Mouse (Mus musculus) spleen, adult 12 weeks (tissue): ENCODE measurements around the gene Gm47995.
A peak's percentile ranks its signal among the peaks of the same experiment; 100 is the strongest.
"Not testable (repeated sequence)": the region's sequence is repeated elsewhere in the genome, so short reads cannot be mapped to it uniquely, and the experiment has no call there.

ENCODE experiments used
- DNase-seq: peaks from one replicate; pipeline ENCODE4 v3.0.0; 2022; ENCODE audit warnings: low spot score

Gene Gm47995

DNA sequence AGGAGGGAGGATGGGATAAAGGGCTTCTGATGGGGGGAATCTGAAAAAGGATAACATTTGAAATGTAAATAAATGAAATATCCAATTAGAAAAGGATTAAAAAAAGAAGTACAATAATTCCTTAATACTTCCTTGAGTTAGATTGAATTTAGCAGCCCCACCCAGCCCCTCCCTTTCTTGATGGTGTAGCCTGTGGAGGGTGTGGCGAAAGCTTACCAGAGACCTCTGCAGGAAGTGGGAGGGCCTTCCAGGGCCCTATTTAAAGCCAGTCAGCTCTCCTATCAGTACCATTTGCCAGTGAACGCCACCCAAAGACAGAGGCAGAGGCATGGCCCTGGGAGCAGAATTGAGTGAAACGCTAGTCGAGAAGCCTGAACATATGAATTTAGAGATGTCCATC, at the start of gene Gm47995:
Gene Gm47995 (plus strand): TSS at position 329 of the 400 bp plus-strand sequence.
- DNase-seq: not testable (repeated sequence)

DNA sequence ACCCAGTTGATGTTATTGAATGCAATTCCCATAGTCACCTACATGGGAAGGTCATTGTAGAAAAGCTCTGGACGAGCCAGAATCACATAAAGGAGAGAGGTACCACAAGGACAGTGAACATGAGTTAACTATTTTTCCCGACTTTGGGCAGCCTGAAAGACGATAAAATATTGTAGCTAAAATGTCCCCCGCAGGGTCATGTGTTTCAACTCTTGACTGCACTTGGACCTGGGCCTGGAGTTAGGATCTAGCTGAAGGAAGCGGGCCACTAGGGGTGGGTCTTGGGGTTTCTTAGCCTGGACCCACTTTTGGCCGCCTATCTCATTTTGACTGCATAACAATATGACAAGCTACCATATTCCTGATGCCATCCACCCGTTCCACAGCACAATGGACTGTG, 48.0 kb upstream of the Gm47995 start:
- DNase-seq: no peak

DNA sequence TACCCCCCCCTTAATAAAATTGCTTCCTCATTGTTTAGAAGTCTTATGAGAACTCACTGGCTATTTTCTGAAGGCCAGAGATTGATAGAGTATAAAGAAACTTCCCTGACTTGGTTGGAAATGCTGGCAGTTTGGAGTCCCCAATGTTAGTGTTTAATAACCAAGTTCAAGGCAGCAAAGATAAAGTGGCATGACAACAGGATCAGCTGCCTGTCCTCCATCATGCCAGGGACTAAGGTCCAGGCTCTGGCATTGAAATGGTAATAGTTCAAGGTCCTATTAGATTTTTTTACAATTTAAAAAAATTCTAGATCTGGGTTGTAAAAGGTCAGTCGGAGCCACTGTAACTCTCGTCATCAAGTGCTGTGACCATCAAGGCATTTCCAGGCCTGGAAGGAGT, 47.2 kb upstream of the Gm47995 start:
- no peak for DNase-seq

DNA sequence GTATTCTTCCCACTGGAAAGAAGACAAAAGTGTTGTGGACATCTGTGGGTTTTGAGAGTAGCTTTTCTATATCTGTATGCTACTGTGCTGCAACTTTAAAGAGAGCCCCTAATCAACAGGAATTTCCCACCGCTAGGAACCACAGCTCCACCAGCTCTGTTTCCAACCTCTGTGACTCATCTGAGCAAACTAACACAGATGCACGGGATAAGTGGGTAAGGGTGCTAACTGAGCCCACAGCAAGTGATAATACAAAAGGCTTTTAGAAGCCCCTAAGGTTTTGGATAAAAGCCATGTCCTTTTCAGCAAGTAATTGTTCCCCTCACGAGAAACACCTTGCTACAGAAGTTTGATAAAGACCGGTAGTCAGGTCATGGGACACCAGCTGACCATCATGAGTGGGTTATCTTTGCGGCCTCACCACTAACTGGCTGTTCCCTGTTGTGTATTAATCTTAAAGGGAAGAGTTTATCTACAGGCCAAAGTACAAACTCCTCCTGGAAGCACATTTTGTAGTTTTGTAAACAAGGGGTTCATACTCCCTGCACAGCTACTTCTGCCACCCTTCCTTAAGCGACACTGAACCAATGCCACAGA, 45.1 kb upstream of the Gm47995 start:
- no peak for DNase-seq

DNA sequence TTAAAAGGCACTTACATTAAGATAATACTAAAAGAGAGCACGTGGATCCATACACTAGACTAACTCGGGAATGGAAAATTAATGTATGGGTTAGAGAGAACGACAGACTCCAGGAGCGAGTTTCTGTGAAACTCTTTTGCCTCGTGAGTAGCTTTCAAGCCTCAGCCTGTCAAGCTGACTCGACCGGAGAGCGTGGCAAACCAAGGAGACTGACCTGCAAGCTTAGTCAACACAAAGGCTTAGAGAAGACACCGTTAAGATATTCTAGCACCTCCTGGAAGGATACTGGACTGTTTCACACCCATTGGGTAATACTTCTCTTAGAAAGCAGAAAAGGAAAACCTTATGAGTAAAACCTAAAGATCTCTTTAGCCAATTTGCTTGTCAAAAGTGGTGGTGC, 44.1 kb upstream of the Gm47995 start:
- DNase-seq: not testable (repeated sequence)

DNA sequence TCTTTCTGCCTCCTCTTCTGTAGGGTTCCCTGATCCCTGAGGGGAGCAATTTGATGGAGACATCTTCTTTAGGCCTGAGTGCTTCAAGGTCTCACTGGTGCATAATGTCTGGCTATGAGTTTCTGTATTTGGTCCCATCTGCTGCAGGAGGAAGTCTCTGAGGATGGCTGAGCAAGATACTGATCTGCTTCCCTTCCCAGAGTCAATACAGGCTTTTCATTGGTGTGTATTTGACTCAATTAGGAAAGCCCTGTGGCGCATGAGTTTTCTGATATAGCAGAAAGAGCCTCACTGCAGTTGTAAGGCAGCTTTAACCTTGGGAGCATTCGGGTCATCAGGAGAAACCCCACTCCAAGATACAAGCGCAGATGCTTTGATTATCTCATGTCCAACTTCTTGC, 42.1 kb upstream of the Gm47995 start:
- DNase-seq: no peak

DNA sequence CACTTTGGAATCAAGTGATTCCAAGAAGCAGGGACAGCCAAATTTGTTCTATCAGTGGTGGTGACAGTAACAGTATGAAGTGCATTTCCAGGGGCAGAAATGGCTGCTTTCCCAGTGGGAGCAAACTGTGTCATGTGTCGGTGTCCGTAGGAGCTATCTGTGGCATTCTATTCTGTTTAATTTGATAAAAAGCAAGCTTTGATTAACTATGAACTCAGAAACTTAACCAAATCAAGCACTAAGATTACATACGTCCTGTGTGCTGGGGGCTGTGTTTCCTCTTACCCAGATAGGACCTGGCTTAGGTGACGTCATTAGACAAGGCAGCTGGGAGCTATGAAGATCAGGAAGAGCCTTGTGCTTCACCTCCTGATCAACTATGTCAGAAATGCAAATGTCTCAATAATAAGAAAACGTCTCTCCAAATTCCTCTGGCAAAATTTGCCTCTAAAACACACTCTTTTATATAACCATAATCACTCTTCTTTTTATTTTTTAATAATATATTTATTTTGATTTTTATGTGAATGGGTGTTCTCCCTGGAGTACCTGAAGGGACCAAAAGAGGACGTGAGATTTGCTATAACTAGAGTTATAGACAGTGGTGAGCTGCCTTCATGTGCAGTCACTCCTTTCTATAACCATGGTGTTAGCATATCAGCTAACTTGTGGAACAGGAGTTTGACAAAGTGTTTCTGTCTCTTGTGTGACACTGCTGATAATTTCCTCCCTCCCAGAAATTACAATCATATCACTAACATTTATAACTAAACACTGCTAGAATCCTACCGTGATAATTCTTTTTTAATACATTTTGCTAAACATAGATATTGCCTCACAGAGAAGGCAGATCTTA, 41.2 kb upstream of the Gm47995 start:
- no peak for DNase-seq

DNA sequence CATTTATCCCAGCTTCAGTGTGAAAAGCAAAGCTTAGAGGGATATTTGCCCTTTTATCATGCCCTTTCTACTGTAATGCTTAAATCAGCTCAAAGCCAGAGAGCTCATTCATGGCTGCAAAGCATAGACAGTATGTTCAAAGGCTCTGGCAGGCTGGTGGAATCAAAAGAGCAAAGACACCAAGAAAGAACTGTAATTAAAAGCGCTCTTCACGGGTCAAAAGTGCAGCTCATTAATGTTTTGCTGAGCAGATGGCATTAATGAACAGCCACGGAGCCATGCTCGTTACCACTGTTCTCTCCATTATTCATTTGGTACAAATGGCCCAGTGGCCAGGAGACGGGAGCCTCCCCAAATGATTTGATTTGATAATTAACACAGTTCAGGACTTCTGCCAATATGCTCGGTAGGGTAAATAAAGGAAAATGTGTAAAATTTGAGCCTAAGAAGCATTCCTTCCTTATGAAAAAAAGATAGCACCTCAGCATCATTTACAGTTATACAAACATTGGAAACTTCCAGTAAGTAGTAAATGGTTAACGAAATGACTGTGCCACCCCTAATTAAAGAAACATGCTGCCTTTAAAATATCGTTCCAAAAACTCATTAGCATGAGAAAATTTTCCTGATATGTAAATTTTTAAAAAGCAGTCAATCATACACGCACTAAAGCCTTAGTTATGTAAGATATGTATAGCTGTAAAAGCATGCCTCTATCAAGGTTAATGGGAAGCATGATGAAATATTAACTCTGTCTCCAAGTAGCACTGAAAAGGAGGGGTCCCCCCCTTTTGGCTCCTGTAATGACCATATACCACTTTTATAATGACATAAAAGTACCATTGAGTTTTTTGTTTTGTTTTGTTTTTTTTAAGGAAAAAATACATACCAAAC, 40.0 kb upstream of the Gm47995 start:
- DNase-seq: no peak

DNA sequence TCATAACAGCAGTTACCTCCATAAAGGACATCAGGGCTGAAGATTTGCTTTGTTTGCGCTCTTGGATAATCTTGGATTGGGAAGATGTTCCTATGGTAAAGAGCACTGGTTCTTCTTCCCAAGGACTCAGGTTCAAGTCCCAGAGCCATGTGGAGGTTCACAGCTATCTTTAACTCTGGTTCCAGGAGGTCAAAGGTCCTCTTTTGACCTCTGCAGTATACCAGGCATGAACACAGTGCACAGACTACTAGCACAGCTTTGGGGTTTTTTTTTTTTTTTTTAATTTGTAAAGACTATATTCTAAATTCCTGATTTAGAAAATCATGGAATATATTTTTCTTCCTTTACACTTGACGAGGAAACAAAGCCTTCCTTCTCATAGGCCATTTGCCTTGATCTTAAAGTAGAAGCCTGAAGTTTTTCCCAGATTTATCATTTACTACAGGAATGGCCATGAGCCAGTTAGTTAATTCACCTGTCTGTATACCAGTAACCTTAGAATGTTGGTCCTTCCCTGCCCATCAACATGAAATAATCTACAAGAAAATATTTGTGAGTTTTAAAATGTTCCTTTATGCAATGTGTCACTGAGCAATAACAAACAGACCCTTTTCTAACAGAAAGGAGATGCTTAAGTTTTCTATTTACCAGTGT, 39.3 kb upstream of the Gm47995 start:
- no peak for DNase-seq

DNA sequence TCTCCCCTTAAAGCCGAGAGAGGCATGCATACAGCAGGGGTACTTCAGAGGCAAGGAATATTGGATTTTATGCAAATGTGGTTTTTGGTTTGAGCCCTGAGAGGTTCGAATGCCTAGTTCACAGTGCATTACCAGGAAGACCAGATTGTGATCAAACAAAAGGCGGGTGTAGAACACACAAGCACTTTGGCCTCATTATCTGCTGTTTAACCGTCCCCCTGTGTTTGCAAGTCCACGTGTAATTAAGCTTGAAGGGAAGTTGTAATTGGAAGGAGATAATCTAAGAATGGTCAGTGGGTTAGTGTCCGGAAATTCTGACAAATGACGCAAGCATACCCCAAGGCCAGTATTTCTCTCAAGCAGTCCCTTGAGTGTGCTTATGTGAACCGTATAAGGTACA, 32.2 kb upstream of the Gm47995 start:
- no peak for DNase-seq

DNA sequence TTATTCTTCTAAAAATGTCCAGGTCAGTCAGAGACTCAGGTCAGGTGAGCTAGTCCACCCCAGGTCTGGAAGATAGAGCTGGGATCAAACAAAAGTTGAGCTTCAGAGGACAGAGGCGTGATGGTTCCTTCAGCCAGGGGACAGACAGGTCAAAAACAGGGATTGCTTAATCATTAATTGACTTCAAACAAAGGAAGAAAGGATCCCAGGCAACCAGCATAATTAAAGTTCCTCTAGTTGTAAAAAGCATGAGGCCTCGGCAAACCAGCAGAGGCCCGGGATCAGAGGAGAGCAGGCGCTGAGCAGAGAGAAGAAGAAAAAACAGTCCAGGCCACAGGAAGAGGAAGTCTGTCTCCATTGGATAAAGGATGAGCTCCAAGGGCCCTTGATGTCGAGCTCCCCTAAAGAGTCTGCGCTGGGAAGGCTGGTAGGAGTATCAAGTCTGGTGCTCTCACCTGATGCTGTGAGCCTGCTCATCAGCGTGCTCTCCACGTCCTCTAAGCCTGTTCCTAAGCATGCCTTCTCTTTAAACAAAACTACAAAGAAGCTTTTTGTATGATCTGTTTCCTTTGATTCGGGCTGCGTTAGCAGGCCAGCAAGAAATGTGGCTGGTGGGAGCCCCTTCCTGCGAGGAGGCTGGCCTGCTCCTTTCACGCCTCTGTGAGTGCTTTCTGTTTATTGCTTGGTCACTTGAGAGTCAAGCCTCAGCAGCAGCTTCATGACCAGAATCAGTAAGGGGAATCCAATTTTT, 30.8 kb upstream of the Gm47995 start:
- no peak for DNase-seq

DNA sequence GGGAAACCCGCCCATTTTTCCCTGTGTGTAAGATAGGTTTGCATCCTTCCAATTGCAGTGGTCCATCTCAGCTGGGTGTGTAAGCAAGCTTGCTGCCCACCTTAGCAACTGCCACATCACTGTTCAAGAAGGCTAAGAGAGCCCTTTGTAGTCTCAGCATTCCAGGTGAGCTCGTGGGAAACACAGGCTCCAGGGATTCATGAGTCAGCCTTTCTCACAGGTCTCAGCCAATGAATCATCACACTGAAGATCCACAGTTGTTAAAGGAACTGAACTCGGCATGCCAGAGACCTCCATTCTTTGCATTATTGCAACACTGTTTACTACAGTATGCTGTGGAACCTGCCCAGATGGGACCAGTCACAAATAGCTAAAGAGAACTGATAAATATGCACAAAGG, 29.6 kb upstream of the Gm47995 start:
- no peak for DNase-seq

DNA sequence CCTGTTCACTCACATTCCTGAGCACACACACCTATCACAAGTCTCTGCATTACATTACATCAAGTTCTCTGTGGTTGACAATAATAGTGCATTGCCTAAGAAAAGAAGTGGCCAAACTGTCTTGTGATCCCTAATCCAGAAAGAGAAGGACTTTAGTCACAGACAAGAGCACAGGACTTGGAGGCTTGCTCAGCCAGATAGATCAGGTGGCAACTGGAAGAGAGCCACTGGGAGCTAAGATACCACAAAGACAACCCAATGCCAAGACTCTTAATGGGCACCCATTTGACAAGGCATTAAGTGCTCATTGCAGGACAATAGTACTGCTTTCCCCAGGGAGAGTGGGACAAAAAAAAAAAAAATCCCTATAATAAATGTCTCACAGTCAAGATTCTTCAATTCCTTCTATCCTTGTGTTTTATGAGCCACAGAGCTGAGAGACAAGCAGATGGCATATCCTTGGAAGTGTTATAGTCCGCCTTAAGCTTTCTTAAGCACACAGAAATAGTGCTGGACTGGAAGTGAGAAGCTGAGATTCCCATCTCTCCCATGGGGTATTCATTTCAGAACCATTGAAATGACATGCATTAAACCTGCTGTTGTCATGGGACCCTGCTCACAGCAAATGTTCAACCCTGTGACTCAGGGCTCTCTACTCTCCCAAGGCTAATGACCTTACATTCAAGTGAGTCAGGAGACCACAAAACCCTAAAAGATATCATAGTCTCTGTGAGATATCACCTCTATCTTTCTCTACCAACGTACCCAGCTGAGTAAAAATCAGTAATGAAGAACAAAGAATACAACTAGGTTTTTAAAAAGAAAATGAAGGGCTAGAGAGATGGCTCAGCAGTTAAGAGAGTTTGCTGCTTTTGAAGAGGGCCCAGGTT, 26.4 kb upstream of the Gm47995 start:
- no peak for DNase-seq

DNA sequence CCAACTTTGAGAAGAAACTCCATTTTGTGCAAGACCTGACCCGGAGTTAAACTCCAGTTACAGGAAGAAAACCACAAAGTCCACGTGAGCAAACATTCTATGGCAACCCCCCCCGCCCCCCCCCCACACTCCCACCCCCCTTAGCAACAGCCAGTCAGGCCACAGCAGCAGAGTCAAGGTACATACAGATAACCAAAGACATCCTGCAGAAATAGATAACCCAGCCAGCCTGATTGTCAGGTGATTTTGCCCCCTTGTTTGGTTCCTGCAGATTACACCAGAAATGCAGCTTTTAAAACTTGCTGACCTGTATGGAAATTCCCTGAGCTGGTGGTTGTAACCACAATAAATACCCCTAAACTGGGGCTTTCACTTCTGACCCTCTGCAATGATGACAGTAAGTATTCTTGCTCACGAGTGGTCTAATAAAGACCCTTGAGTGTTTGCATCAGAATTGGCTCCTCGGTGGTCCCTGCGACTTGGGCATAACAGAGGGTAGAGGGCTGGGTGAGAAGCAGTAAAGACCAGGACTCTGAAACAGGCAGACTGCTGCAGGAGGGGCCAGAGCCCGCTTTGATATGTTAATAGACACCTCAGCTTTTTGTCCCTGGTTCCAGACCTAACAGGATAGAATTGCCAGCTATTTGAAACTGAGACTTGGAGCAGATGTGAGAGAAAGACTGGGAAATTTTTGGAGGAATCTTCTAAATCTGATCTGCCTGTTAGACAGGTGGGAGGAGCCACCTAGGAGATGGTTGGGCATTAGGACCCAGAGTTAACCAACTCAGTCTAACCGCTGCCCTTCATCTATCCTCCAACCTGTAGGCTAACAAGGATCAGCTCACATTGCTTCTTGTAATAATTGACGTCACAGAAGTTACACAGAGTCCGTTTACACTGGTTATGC, 21.0 kb upstream of the Gm47995 start:
- DNase-seq: peak; percentile 12

DNA sequence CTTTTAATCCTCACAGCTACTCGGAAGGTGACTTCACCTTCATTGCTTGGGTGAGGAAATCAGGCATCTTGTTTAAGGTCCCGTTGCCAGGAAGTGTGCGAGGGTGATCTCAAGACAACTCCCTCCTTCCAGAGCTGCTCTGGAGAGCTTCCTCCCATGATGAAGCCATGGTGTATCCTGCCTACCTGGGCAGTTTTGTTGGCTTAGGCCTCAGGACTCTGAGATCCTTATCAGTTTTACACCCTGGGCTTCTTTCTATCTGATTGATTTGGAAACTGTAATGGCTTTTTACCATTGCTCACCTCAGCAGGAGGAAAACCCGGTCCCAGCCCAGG, 20.3 kb upstream of the Gm47995 start:
- peak; percentile 30 for DNase-seq

DNA sequence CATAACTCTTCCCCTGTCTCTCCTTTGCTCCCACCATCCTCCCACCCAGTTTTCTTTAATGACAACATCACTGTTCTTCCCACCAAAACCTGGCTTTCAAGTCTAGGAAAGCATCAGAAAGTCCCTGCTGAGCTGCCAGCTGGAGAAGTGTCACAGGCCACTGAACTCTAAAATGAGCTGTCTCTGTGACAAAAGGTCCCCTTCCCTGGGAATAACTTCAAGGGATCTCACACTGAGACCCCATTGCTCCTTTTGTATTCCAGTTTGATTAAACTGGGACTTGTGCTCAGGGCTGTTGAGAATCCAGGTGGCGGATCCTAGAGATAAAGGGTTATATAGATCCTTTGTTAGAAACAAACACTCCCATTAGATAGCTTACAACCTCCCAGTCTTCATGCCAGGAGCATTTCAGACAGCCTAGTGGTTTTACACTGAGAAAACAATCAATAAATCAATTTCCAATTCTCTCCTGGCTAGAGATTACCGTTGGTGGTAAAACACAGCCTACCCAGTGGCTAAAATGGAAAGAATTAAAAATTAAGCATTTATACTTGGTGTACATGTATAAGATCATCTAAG, 19.7 kb upstream of the Gm47995 start:
- no peak for DNase-seq

DNA sequence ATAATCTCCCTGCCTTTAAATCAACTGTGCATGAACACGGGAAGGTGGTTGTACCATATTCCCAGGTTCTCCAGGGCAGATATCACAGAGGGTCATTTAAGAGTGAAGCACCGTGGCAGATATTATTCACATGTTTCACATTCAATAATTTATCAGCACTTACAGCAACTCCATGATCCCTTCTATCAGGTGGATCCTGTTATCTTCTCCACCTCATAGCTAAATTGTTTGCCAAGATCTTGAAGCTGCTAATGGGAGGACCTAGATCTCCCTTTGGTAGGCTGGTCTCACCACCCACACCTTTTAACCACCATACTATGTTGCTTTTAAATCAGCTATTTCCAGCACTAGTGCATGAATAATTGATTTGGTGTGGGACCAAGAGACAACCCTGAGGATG, 18.1 kb upstream of the Gm47995 start:
- DNase-seq: no peak

DNA sequence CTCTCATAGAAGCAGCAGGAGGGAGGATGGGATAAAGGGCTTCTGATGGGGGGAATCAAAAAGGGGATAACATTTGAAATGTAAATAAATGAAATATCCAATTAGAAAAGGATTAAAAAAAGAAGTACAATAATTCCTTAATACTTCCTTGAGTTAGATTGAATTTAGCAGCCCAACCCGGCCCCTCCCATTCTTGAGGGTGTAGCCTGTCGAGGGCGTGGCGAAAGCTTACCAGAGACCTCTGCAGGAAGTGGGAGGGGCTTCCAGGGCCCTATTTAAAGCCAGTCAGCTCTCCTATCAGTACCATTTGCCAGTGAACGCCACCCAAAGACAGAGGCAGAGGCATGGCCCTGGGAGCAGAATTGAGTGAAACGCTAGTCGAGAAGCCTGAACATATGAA, 16.0 kb upstream of the Gm47995 start, which contains the start of gene Gm47985:
Gene Gm47985 (plus strand): TSS at position 272 of the 400 bp plus-strand sequence.
- not testable (repeated sequence) for DNase-seq

DNA sequence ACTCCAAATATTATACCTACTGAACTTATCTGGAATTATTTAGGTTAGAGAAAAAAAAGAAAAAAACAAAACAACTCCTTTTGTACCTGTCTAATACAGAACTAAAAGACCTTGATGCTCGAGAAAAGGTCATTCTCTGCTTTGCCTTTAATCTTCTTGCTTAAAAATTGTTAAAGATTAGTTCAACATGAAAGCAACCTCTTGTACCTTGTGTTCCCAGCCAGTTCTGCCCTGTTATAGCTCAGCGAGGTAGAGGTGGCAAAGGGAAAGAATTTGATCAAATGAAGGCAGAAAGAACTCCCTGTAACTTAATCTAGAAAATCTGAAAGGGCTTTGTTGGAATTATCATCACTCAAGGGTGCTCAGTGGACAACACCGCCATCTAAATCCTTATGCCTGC, 12.1 kb upstream of the Gm47995 start:
- DNase-seq: not testable (repeated sequence)
